Mouse (Mus musculus): ENCODE results near the gene Clptm1.

Clptm1 gene

DNA sequence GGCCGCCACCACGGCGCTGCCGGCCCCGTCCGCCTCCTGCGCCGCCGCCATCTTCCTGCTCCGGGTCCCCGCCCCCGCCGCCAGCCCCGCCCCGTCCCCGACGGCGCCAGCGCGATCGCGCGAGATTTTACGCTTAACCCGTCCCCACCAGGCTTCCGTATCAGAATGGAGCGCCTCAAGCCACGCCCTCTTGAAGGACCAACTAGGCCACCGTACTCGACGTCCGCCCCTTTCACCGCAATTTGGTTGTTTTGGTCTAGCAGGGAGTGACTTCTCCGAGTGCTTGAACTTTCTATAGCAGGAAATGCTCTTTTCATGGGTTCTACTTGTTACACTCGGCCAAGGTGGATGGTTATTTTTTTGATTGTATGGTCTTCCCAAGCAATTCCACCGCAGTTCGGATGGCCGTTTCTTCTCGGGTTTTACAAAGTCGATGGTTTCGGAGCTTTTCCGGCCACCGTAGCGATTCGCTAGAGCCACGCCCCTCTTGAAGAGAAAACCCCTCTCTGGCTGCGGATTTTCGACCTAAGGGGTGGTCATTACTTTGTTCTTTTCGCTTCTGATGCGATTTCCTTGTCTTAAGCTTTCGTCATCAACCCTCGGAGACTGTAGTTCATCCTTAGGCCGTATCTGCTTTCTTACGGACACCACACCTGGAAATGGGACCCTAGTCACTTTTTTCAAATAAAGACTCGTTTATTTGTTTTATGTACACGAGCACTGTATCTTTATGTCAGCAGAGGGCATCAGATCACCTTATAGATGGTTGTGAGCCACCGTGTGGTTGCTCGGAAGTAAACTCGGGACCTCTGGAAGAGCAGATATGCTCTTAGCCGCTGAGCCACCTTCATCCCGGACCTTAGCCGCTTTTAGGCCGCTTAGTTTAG lies at the start of gene Clptm1:
TSS of gene Clptm1 (minus strand) at position 79 of the 887 bp plus-strand sequence.
- peak; percentile 94 to 98 for DNase-seq (ENCODE audit: low spot score in 2 of 2)

DNA sequence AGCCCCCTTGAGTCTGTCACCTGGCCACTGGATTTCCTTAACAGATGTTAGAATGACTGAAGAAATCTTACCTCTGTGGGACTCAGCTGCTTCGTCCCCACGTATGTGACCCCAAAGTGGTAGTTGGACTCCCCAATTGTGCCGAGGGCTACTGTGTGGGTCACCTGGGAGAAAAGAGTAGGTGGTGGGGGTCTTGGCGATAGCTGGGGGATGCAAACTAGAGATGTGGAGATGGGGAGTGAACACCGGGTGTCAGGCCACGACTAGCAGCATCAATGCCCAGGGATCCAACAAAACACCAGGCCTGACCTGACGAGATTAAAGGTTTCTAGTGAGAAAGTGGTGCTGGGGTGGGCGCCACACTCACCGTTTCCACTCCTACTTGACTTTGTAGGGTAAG lies 48.8 kb upstream of the Clptm1 start:
- no peak for DNase-seq (ENCODE audit: low spot score in 2 of 2)

DNA sequence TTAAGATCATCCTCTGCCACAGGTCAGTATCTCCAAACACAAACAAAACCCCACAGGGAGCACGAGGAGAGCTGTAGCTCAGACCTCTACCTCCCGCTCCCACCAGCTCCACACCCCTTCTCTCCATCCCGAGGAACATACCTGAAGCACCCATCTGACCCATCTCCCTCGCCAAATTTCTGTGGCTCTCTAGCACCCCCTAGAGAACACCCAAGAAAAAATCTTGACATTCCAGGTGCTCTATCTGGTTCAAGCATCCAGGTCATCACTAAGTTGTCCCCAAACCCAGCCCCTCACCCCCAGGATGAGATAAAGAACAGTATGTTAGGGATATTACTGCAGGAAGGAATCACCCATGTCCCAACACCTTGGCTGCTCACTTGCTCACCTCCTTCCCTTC lies 48.4 kb upstream of the Clptm1 start:
- no peak for DNase-seq (ENCODE audit: low spot score in 2 of 2)

DNA sequence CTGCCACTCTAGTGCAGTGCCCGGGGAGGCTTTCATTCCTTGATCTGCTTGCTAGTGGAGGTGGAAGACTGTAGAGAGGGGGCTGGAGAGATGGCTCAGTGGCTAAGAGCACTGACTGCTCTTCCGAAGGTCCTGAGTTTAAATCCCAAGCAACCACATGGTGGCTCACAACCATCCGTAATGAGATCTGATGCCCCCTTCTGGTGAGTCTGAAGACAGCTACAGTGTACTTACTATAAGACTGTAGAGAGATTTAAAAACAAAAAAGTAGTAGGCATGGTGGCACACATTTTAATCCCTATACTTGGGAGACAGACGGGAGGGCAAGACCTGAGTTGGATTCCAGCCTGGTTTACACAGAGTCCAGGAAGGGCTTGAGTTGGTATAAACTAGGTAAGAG lies 47.6 kb upstream of the Clptm1 start:
- DNase-seq (ENCODE audit: low spot score in 2 of 2), result no peak

DNA sequence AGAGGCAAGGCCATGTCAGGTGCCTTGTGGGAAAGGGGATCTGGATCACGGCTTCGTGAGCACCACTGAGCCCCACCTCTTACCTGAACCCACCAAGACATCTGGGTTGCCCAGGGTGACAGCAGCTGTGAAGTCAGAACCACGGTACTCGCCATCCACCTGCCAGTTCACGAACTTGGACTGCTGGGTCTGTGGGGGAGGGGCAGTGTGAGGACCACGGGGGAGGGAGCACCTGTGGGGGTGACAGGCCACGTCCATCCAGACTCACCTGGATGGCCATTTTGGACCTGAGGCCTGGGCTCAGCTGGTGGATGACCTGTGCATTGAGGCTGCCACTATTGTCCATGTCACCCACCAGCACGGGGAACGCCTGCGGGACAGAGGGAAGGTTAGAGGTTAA lies 45.8 kb upstream of the Clptm1 start:
- no peak for DNase-seq (ENCODE audit: low spot score in 2 of 2)

DNA sequence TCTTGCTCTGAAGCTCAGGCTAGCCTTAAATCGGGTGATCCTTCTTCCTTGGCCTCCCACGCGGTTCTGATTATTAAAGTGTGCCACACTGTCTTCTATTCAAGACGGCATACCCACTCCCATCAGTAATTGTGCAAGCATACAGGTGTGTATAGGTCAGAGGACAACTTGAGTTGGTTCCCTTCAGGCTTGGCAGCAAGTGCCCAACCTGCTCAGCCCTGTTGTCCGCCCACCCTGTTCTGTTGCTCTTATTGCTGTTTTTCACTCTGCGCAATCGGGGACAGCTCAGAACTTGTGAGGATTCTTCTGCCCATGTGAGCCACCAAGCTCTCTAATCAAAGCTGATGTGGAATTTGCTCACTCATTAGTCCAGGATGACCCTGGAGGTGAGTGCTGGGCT lies 40.4 kb upstream of the Clptm1 start:
- DNase-seq (ENCODE audit: low spot score in 2 of 2), result no peak

DNA sequence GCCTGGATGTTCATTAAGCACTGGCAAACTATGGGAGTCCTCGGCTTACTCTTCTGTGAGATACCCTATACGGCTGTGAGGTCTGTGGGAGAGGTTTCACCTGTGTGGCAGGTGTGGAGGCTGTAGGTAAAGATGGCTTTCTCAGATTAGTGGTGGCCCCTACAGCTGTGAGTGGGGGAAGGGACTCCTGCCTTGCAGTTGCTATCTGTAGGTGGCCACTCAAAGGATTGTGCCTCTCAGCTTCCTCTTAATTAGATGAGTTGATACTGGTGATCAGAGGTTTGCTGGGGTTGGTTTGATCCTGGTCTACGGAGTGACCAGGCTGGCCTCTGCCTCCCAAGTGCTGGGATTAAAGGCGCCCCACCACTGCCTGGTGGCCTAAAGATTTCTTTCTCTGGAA lies 39.6 kb upstream of the Clptm1 start:
- DNase-seq (ENCODE audit: low spot score in 2 of 2), result no peak

DNA sequence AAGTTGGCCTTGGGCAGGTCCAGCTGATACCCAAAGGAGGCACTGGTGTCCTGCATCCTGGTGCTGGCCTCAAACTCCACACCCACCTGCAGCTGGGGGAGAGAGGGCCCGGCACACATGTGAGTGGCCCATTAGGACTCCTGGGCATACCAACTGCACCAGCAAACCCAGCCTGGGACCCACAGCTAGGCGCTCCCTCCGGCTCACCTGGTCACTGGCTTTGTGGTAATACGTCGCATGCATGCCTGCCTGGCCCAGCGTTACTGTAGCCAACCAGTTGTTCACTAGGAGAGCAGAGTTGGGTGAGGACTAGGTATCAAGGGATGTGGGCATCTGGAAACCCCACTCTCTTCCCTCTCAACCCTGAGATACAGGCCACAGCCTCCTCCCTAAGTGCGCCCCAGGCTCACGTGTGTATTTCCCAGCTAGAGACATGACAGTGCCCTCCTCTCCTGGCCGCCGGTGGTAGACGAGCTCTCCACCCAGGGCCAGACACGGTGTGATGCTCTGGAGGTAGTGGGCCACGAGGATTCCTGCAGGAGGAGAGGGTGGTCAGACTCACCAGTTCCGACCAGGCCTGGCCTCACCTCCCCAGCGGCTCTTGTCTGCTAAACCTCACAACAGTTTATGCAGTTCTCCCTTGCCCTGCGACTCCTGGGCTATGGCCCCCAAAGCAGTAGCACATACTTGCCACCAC lies 38.2 kb upstream of the Clptm1 start:
- no peak for DNase-seq (ENCODE audit: low spot score in 2 of 2)

DNA sequence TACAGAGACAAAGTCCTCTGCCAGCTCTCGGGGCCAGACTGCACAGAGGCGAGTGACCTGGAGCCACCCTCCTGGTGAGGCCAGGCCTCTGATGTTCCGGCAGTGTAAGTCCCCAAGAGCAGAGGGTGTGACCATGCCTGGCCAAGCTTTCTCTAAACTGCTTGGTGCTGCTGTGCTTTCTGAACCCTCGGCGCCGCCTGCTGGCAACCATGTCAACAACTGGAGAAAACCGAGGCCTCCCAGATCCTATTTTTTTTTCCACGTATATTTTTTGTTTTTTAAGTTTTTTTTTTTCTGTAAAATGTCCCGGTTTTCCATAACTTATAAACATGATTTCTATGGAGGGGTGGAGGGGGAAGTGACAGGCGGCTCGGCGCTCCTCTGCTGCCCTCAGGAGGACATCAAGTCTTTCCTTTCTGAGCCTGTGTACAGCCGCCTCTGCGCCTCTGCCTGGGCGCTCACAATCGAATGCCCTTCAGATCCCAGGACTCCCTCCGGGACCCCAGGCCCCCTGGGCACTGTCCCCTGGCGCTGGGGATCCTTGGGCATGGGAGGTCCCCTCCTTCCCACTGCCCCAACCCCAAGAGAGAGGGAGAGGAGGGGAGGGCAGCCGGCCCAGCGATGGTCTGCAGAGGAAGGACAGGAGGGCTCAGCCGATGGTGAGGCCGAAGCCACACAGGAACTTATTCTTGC lies 36.4 kb upstream of the Clptm1 start:
- peak in 1 of 2 experiments; percentile 83 for DNase-seq (ENCODE audit: low spot score in 2 of 2)

DNA sequence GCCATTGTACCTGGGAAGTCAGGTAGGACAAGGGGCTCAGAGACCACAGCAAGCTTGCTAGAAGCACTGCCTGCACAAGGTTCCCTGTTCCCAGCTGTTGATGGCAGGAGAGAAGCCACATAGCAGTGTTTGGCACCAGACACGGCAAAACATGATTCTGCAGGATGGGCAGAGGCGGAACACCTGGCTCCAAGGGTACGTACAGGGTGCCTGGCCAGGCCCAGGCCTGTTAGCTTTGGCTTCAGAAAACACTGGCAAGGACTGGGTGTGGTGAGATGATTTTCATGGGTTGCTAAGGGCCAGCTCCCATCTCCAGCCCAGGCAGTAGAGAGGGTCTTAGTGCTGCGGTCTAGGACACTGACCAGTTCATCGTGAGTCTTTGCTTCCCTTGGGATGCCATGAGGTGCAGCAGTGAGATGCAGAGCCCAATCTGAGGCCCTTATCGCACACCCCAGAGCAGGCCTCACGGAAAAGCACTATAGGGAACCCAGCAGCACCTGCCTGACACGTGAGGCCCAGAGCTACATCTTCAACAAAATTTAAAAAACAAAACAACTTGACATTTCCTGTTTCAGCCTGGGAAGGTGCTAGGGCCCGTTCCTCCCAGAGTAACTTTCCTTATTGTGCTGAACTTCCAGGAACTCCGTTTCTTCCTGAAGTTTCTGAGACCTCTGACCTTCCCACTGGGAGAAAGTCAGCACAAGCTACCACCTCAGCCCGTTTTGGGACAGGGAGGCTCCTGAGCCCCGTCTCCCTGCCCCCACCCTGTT lies 35.7 kb upstream of the Clptm1 start:
- DNase-seq (ENCODE audit: low spot score in 2 of 2), result peak in 1 of 2 experiments; percentile 81

DNA sequence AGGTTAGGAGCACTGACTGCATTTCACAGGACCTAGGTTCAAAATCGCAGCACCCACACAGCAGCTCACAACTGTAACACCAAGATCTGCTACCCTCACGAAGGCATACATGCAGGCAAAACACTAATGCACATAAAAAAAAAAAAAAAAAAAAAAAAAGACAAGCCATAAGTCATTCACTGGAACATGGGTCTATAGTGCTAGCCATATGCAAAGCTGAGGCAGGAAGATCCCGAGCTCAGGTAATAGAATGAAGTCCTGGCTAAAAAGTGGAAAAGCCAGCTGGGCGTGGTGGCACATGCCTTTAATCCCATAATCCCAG lies 35.0 kb upstream of the Clptm1 start:
- no peak for DNase-seq (ENCODE audit: low spot score in 2 of 2)

DNA sequence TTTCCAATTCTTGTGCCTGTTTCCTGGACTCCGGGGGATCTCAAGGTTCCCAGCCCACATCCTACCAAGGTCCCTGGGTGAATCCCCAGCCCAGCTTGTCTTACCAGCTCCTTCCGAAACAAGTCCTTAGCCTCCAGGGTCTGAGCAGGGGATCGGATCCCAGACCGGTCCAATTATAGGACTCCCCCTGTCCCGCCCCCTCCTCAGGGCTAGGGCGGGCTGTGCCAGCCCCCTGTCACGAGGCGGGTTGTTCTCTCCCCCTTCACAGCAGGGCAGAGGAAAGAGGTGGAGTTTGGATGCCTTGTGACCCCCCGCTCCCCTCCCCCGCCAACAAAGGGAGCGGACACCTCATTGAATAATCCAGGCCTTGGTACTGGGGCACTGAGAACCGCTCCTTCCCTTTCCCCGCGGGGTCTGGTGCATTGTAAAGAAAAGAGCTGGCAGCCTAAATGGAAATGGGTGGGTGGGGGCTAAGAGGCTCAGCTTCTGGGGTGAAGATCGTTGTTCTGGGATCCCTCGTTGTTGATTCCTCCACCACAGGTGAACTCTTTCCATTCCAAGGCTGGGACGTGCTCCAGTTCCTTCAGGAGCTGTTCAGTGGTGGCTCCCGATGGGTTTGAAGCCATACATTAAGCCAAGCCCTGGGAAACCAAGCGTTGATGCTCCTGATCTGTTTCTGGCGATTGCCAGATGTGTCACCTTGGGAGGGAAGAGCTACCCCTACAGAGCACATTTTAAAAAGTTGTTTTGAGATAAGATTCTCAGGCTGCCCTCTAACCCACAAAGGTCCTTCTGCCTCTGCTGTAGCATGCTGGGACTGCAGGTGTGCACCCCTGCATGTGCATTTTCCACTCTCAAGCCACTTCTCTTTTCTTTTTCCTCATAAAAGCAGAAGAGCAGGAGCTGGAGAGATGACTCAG lies 34.3 kb upstream of the Clptm1 start, which contains the start of gene Apoe:
TSS of gene Apoe (minus strand) at position 282 of the 920 bp plus-strand sequence.
- DNase-seq (ENCODE audit: low spot score in 2 of 2), result peak; percentile 81 to 85

DNA sequence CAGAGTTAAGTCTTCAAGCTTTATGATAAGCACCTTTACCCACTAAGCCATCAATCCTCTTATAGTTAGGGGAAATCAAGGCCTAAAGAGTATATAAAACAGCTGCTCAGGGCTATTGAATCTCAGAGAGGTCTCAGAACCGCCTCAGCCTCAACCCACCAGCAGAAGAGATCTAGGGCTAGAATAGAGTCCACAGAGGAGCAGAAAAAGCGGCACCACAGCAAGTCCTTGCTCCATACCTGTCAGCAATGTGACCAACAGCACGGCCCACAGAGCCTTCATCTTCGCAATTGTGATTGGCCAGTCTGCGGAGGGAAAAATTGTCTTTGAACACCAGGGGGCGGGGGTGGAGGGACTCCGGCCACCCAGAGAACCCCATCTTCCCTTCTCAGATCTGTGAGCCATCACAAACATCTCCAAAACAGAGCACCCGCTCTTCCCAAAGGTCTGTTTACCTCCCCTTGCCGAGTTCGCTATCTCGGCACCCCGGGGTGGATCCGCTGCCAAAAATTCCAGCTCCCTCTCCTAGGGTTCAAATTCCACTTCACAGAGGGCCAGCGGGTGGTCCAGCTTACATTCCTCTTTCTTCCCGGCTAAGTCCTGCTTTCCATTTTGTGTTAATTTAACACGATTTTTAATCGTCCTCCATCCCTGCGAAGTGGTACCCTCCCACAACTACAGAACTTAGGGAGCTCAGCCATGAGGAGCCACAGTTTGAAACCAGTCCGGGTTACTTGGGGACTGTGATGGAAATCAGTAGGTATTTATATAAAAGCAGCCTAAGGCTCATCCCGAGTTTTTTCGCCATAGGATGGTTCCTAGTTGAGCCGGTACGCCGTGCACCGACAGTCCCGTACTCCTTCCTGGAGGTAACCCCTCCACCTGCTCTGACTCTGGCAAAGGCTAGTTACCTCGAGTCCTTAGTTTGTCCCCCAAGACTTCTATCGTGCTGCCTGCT lies 33.4 kb upstream of the Clptm1 start:
- DNase-seq (ENCODE audit: low spot score in 2 of 2), result no peak

DNA sequence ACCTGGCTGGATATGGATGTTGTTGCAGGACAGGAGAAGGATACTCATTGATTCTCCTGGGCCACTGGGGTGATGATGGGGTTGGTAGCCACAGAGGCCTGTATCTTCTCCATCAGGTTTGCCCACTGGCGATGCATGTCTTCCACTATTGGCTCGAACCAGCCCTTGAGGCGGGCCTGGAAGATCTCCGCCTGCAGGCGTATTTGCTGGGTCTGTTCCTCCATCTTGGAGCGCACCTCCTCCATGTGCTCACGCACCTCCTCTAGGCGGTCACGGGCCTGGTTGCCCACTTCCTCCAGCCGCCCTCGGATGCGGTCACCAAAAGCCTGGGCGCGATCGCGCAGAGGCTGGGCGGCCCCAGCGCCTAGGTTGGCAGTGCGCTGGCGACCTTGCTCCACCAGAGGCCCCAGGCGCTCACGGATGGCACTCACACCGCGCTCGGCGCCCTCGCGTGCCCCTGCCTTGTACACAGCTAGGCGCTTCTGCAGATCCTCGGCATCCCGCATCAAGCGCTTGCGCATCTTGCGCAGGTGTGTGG lies 31.6 kb upstream of the Clptm1 start:
- DNase-seq (ENCODE audit: low spot score in 2 of 2), result no peak

DNA sequence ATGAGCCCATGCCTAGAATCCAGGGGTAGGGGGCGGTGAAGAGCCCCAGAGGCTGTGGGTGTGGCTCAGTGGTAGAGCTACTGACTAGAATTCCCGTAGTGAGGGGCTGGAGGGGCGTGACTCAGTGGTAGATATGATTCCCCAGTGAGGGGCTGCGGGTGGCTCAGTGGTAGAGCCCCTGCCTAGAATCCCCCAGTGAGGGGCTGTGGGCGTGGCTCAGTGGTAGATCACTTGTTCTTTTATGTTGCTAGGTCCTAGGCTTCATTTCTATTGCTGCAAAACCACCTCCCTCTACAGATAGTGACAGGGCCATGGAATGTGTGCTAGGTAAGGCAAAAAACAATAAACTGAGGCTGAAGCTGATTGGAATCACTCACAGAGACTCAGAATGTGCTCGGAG lies 31.0 kb upstream of the Clptm1 start:
- DNase-seq (ENCODE audit: low spot score in 2 of 2), result no peak

DNA sequence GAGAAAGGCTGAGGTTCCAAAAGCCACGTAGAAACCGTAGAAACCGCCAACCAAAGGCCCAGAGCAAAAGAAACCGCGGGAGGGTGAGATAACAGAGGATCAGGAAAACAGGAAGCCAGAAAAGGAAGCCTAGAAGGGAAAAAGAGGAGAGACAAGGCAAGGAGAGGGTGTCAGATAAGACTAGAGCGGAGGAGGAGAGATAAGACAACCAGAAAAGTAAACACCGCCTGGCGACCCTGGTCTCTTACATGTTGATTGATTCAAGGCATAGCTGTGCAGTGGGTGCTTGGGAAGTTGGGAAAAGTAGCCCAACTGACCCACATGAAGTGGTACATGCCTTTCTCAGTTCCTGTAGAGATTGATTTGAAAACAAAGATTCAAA lies 30.4 kb upstream of the Clptm1 start:
- DNase-seq (ENCODE audit: low spot score in 2 of 2), result no peak

DNA sequence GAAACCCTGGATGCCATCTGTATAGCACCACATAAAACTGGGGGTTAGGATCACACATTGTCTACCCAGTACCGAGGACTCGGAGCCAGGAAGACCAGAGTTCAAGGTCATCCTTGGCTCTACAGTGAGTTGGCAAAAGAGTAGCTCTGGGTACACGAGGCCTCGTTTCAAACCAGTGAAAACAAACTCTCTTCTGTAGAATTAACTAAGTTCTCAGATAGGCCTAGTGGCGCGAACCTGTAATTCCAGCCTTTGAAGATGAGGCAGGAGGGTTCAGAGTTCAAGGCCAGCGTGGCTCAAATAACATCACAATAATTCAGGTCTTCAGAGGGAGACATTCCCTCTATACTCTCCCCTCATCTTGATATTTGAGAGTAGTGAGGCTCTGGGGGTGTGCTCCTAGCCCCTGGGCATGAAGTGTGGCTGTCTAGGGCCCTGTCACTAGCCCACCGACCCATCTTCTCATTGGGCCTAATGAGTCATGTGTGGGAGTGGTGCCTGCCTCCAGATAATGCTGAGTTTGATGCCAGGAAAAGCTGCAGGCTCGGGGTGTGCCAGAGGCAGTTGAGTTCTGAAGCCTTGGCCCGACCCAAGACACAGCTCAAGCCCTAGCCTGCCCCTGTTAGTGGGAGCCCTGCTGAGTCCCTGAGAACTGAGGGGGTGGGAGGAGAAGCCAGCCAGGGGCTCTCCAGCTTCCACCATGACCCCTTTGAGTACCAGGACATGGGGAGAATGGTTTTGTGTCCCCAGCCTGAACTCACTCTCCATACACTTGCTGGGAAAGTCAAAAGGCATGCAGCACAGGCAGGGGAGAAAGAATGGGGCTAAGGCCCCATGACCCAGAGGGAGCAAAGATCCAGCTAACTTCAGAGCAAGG lies 29.7 kb upstream of the Clptm1 start:
- no peak for DNase-seq (ENCODE audit: low spot score in 2 of 2)

DNA sequence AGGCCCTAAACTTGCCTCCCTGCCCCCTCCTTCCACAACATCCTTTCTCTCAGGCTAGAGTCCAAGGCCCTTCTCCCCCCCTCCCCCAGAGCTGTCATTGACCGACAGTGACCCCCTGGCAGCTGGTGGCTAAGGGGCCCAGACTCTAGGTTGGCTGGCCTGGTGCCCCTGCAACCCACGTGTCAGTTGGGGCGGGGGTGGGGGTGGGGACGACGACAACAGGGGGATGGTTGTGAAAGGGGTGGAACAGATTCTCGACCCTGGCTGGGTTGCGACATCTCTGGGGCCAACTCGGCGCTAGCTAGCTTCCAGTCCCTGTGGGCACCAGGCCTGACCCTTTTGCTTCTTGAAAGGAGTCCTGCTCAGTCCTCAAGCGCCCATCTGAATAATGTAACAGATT lies 28.6 kb upstream of the Clptm1 start:
- peak; percentile 67 to 79 for DNase-seq (ENCODE audit: low spot score in 2 of 2)
